In the genomic region with DNA sequence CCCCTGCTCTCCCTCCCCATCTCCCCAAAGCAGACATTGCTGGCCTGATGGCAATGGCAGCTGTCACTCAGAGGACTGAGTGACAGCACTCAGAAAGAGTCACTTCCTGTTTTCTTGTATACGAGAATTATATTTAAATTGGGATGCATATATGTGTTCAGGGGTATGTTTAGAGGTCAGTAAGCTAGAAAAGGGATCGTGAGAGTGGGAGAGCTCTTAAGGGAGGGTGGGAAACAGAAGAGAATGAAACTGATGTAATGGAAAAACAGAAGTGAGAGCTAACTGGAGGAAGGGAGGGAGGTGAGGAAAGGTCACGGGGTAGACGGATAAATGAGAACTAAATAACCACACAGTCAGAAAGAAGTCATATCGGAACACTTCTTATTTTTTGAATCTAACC, we compare ENCODE assay signal across 17 mouse cellular contexts. TPM values are rescaled to one million over a fixed set of nuclear protein-coding genes. Genes with fewer than 3 reads are reported as not detected.
DNase-seq lines count a peak whose midpoint lies in the region; ATAC-seq and TF ChIP-seq lines count a peak whose summit lies in the region.
"Had no signal": no experiment of that assay in that cellular context is flagged by ENCODE, and none has a peak within 500 bp of the region (broad histone marks: within the 10 kb centered on the region; RNA-seq: fewer than 3 reads in every experiment).

No protein-coding gene starts in this region.

- 9% methylated on average over 5 of the region's 5 CpGs for WGBS in spleen, adult 2 months

- no peak for TF ChIP-seq CTCF in spleen, adult 2 months (IDR thresholded peaks at IDR 0.05; ENCODE audit: extremely low read depth, insufficient read depth, insufficient read length, insufficient replicate concordance)
- TF ChIP-seq CTCF in G1E (IDR thresholded peaks at IDR 0.05; ENCODE audit: low read depth, low read length) = no peak

- no peaks in the 10 kb centered on the region for H3K27me3 ChIP-seq in spleen, adult 2 months (ENCODE audit: control insufficient read depth, insufficient read depth, low read length)
- H3K27me3 ChIP-seq in G1E (ENCODE audit: insufficient read depth, low read length) = no peaks in the 10 kb centered on the region
- H3K27me3 ChIP-seq in splenic B cell, adult 2 months (ENCODE audit: control insufficient read depth, insufficient read depth, low read length, poor library complexity, severe bottlenecking) = no peaks in the 10 kb centered on the region

- H3K4me3 ChIP-seq in spleen, adult 2 months (ENCODE audit: extremely low read depth, insufficient read depth, insufficient read length) = no peak overlapping the region
- peak overlapping the region; percentile 13; the same call in 1 of the 2 replicates for H3K4me3 ChIP-seq in G1E (ENCODE audit: low read depth, low read length)
- H3K4me3 ChIP-seq: limb, embryonic 10.5 days; myocyte had no signal

- H3K27ac ChIP-seq in spleen, adult 2 months (ENCODE audit: insufficient read depth, low read length) = peak overlapping the region; percentile 67
- H3K27ac ChIP-seq: limb, embryonic 10.5 days had no signal

- H3K9me3 ChIP-seq in G1E (replicated peaks) = no peaks in the 10 kb centered on the region
- H3K9me3 ChIP-seq: limb, embryonic 10.5 days had no signal

- ATAC-seq in G1E (ENCODE audit: extremely low read depth, insufficient number of reproducible peaks, low FRiP score, poor library complexity, severe bottlenecking) = no peak
- peak; percentile 46 to 50; a peak in 2 of 4 replicates for ATAC-seq in hematopoietic stem cell, adult 5-6 weeks (replicated peaks in 1 of 2; ENCODE audit: insufficient read depth in 1 of 2, low FRiP score in 2 of 2, low TSS enrichment in 1 of 2, low read depth in 1 of 2, poor library complexity in 2 of 2, severe bottlenecking in 2 of 2)
- ATAC-seq: intestine, embryonic 16.5 days had no signal

- TF ChIP-seq POLR2A in spleen, adult 2 months (IDR thresholded peaks at IDR 0.05; ENCODE audit: low read depth, low read length) = no peak

- H3K4me1 ChIP-seq in spleen, adult 2 months (ENCODE audit: control insufficient read depth, insufficient read depth, insufficient read length) = peaks cover 8% of the 10 kb centered on the region; the same call in 1 of the 2 replicates
- peaks cover 60% of the 10 kb centered on the region for H3K4me1 ChIP-seq in G1E (ENCODE audit: insufficient read depth, low read depth, low read length)

- H3K36me3 ChIP-seq in spleen, adult 2 months (ENCODE audit: control insufficient read depth, insufficient read depth, low read length) = no peaks in the 10 kb centered on the region
- H3K36me3 ChIP-seq in G1E (replicated peaks) = peaks cover 24% of the 10 kb centered on the region
- no peaks in the 10 kb centered on the region; the same call in none of the 2 replicates for H3K36me3 ChIP-seq in splenic B cell, adult 2 months (ENCODE audit: control insufficient read depth, insufficient read depth, low read length, poor library complexity, severe bottlenecking)

- DNase-seq in spleen, adult 2 months (ENCODE audit: low read depth in 1 of 2, low spot score in 2 of 2) = peak in 1 of 2 experiments; percentile 61
- DNase-seq in spleen, postnatal 4 days (ENCODE audit: low spot score in 2 of 2) = no peak
- DNase-seq in G1E (ENCODE audit: low spot score) = no peak
- DNase-seq in splenic B cell, adult 2 months (ENCODE audit: low read depth, low spot score) = peak; percentile 85
- no peak for DNase-seq in kidney, adult 11 months
- no peak for DNase-seq in T-cell, adult 2 months (ENCODE audit: low spot score)
- DNase-seq: cerebellum, adult 8-10 months; heart, adult 11 months; heart, postnatal 4 days; layer of hippocampus, postnatal 36 days; lung, embryonic 14.5 days; right cerebral cortex, postnatal 14 days; thymus, postnatal 36 days had no signal

RNA-seq across cellular contexts. Expression of a gene that starts 31.0 kb away (rescaled TPM):
- polyA plus RNA-seq in spleen, adult 2 months (2012; rRNA removed) = 149 and 160 TPM in 2 replicates
- total RNA-seq in G1E (2014; fragmentation: Nextera tagmentation) = 143 and 146 TPM in 2 replicates
- total RNA-seq in G1E (2017) = 550 and 661 TPM in 2 replicates
- polyA plus RNA-seq in G1E (2012) = 1,030 and 1,086 TPM in 2 replicates
- 412 and 462 TPM in 2 replicates for total RNA-seq in hematopoietic stem cell, adult 5-6 weeks (2017)

RNA-seq across cellular contexts. Expression of a gene that starts 46.8 kb away (rescaled TPM):
- polyA plus RNA-seq in spleen, adult 2 months (2012; rRNA removed) = 187 and 226 TPM in 2 replicates
- total RNA-seq in G1E (2014; fragmentation: Nextera tagmentation) = 31.3 and 43.9 TPM in 2 replicates
- total RNA-seq in G1E (2017) = 130 and 138 TPM in 2 replicates
- 37.0 and 43.6 TPM in 2 replicates for polyA plus RNA-seq in G1E (2012)
- 98.0 and 125 TPM in 2 replicates for total RNA-seq in hematopoietic stem cell, adult 5-6 weeks (2017)
